Mouse (Mus musculus) hindbrain, embryonic 14.5 days (tissue): ENCODE measurements around the gene Fry. TPM values are rescaled to one million over a fixed set of nuclear protein-coding genes. Genes with fewer than 3 reads are reported as not detected.
A peak's percentile ranks its signal among the peaks of the same experiment; 100 is the strongest.

ENCODE experiments used
- ATAC-seq: fragments of 200-750 bp; cut with Nextera tagmentation; 2 replicates; pipeline ENCODE4 v1.8.0; 2017; ENCODE audit warnings: moderate number of reproducible peaks, mild to moderate bottlenecking, moderate TSS enrichment, moderate library complexity; ENCODE audit not compliant: low FRiP score
- DNase-seq: peaks from one replicate; pipeline ENCODE4 v3.0.0-alpha.2; 2015; ENCODE audit warnings: low spot score
- H3K27ac ChIP-seq: fragments of 300-500 bp; sonication (generic); 2 replicates; pipeline ENCODE4 v1.5.1; 2014; ENCODE audit warnings: mild to moderate bottlenecking, moderate library complexity
- H3K27me3 ChIP-seq: fragments of 300-500 bp; sonication (generic); 2 replicates; pipeline ENCODE4 v1.6.1; 2014; ENCODE audit warnings: mild to moderate bottlenecking, low read length, mixed read lengths; ENCODE audit not compliant: control insufficient read depth, insufficient read depth
- H3K36me3 ChIP-seq: fragments of 300-500 bp; sonication (generic); replicated peaks from 2 replicates; pipeline ENCODE4 v1.6.1; 2014; ENCODE audit not compliant: control insufficient read depth, insufficient read depth
- H3K4me1 ChIP-seq: fragments of 300-500 bp; sonication (generic); replicated peaks from 2 replicates; pipeline ENCODE4 v1.6.1; 2014; ENCODE audit warnings: antibody characterized with exemption, low read length, mixed read lengths; ENCODE audit not compliant: control insufficient read depth, insufficient read depth
- H3K4me2 ChIP-seq: fragments of 300-500 bp; sonication (generic); replicated peaks from 2 replicates; pipeline ENCODE4 v1.6.1; 2014; ENCODE audit warnings: mild to moderate bottlenecking, moderate library complexity
- H3K4me3 ChIP-seq: fragments of 300-500 bp; sonication (generic); replicated peaks from 2 replicates; pipeline ENCODE4 v1.5.1; 2014; ENCODE audit warnings: mild to moderate bottlenecking, low read length
- H3K9ac ChIP-seq: fragments of 300-500 bp; sonication (generic); 2 replicates; pipeline ENCODE4 v1.6.1; 2014
- H3K9me3 ChIP-seq: fragments of 300-500 bp; sonication (generic); 2 replicates; pipeline ENCODE4 v1.6.1; 2016; ENCODE audit warnings: low read length; ENCODE audit not compliant: control insufficient read depth
- WGBS: fragments of 180-500 bp; shearing (Covaris S2); extraction: QIAGEN DNeasy Blood & Tissue Kit; methylation state at CpG from one replicate; pipeline ENCODE4 v1.1.7; 2014; 5-methylcytosine and 5-hydroxymethylcytosine counted together
- polyA plus RNA-seq: library from polyadenylated mRNA; unstranded; fragments of >200 nt; fragmentation: Nextera tagmentation; extraction: Ambion mirVana; gene quantifications from 2 replicates; pipeline ENCODE4 v1.2.1, GENCODE M21; 2014

The Fry gene
- polyA plus RNA-seq, 1 experiment from 2014 or later = 66.7 TPM

DNA sequence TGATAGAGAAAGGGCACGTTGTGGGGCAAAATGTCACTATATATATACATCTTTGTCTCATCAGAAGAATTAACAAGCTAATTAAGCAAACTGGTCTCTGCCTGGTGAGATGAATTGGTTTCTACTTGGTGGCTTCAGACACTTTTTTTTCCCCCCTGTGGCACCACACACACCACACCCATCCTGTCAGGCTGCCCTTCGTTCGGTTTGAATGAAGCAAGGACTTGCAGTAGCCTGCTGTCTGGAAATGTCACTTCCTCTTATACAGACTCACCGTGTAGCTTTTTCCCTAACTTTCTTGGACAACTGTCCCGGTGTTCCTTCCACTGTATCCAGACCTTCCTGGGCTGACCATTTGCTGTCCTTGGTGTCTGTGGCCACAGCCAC is 144.3 kb downstream of the Fry start:
- H3K9ac ChIP-seq = no peak overlapping the region
- H3K9me3 ChIP-seq = no peaks in the 10 kb centered on the region
- peaks cover 41% of the 10 kb centered on the region for H3K4me1 ChIP-seq
- H3K36me3 ChIP-seq = no peaks in the 10 kb centered on the region
- ATAC-seq (no peak), DNase-seq (no peak)
- peak overlapping the region; percentile 62 for H3K4me2 ChIP-seq
- no peaks in the 10 kb centered on the region for H3K27me3 ChIP-seq
- 73% methylated on average over 5 of the region's 5 CpGs for WGBS
- H3K4me3 ChIP-seq = peak overlapping the region; percentile 56; the same call in 1 of the 2 replicates
- H3K27ac ChIP-seq = no peak overlapping the region

DNA sequence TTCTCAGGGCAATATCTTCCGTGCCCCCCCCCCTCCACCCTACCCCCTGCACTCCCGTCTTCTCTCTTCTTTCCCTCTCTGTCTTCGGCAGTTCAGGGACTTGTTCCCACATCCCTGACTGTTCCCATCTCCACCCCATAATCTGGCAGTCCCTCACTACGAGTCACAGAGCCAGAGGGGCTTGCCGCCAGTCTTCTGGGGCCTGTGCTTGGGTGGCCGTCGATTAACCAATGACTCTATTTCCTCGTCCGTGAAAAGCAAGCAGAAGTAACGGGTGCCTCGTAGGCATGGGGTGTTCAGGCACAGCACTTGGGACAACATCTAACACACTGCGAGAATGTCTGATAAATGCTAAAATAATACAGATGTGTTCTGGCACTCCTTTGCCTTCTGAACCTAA is 144.7 kb downstream of the Fry start:
- WGBS = 84% methylated on average over 12 of the region's 12 CpGs
- no peak overlapping the region for H3K9ac ChIP-seq
- no peak for ATAC-seq
- H3K27ac ChIP-seq = no peak overlapping the region
- H3K9me3 ChIP-seq = no peaks in the 10 kb centered on the region
- H3K4me3 ChIP-seq = no peak overlapping the region
- DNase-seq = no peak
- no peaks in the 10 kb centered on the region for H3K27me3 ChIP-seq
- no peaks in the 10 kb centered on the region for H3K36me3 ChIP-seq
- peak overlapping the region; percentile 62 for H3K4me2 ChIP-seq
- peaks cover 39% of the 10 kb centered on the region for H3K4me1 ChIP-seq

DNA sequence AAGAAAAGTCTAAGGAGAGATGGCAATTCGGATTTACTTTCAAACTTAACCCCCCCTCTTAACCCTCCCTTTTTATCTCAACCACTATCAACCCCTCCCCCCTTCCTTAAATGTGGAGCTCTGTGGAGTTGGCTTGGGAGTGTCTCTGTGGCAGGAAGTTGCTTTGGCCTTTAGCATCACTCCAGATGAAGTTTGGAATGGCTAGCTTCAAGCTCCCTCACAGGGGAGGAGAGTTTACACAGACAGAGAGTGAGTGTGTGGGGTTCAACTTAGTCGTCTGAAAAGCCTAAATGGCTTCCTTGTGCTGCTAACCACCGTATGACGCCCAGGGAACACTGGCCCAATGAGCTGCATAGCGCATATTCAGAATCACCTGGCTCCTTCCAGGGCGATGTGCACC is 145.2 kb downstream of the Fry start:
- no peak for ATAC-seq
- 77% methylated on average over 6 of the region's 6 CpGs for WGBS
- H3K4me1 ChIP-seq = peaks cover 34% of the 10 kb centered on the region
- DNase-seq = no peak
- H3K27me3 ChIP-seq = no peaks in the 10 kb centered on the region
- no peaks in the 10 kb centered on the region for H3K9me3 ChIP-seq
- no peak overlapping the region for H3K9ac ChIP-seq
- no peak overlapping the region for H3K4me3 ChIP-seq
- peak overlapping the region; percentile 62; the same call in 1 of the 2 replicates for H3K4me2 ChIP-seq
- no peaks in the 10 kb centered on the region for H3K36me3 ChIP-seq
- H3K27ac ChIP-seq = no peak overlapping the region

DNA sequence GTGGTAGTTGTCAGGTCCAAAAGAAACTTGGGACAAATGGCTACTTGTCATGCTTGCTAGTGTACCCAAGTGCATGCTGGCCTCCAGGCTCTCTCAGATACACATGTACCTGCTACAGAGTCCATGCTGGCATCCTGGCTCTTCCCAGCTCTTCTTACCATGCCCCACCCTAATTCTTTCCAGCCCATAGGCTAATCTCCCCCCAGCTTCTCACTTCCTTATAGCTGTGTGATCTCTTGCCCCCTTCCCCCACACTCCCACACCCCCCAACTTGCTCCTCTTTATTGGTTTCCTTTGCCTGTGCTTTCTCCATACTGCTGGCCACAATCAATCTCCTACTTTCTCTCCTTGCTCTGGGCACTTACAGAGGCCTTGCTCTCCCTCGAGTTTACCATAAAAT is 146.6 kb downstream of the Fry start:
- ATAC-seq (no peak; the same call in 1 of the 2 replicates), DNase-seq (no peak)
- H3K9me3 ChIP-seq = no peaks in the 10 kb centered on the region
- H3K27ac ChIP-seq = no peak overlapping the region
- 71% methylated on average over 1 of the region's 1 CpGs for WGBS
- no peak overlapping the region for H3K9ac ChIP-seq
- H3K27me3 ChIP-seq = no peaks in the 10 kb centered on the region
- H3K4me1 ChIP-seq = peaks cover 34% of the 10 kb centered on the region
- H3K36me3 ChIP-seq = no peaks in the 10 kb centered on the region
- H3K4me2 ChIP-seq = no peak overlapping the region
- no peak overlapping the region for H3K4me3 ChIP-seq

DNA sequence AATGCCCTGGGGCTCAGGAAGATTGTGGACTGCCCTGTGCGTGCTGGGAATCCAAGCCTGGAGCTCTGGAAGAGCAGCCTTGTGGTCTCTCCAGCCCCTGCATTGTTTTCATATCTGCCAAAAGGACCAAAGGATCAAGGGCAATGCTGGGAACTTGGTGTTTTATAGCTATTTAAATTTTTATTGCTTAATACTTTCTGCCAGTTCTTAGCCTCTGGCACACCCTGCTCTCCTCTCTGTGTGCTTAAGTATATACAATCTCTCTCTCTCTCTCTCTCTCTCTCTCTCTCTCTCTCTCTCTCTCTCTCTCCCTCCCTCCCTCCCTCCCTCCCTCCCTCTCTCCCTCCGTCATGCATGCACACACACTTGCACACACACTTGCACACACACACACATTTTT is 147.5 kb downstream of the Fry start:
- no peak overlapping the region for H3K4me2 ChIP-seq
- no peak overlapping the region for H3K4me3 ChIP-seq
- H3K36me3 ChIP-seq = no peaks in the 10 kb centered on the region
- H3K9ac ChIP-seq = no peak overlapping the region
- no peak overlapping the region for H3K27ac ChIP-seq
- H3K27me3 ChIP-seq = no peaks in the 10 kb centered on the region
- no peaks in the 10 kb centered on the region for H3K9me3 ChIP-seq
- 63% methylated on average over 2 of the region's 2 CpGs for WGBS
- peaks cover 34% of the 10 kb centered on the region for H3K4me1 ChIP-seq
- ATAC-seq (no peak), DNase-seq (no peak)

DNA sequence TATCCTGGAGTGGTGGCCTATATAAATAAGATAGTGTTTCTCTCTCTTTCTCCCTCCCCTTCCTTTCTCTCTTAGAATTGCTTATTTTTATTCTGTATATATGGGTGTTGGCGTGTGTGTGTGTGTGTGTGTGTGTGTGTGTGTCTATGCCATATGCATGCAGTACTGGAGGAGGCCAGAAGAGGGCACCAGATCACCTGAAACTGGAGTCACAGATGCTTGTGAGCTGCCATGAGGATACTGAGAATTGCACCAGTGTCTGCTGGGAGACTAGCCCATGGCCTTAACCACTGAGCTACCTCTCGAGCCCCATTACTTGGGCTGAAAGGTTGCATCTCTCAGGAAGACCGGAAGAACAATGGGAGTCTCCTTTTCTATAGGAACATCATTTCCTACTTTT is 149.8 kb downstream of the Fry start:
- Histone ChIP-seq H3K9ac (no peak overlapping the region), H3K27ac (no peak overlapping the region), H3K4me3 (no peak overlapping the region), H3K27me3 (no peaks in the 10 kb centered on the region), H3K36me3 (no peaks in the 10 kb centered on the region), H3K4me2 (no peak overlapping the region), H3K4me1 (peaks cover 18% of the 10 kb centered on the region), H3K9me3 (no peaks in the 10 kb centered on the region)
- WGBS = 94% methylated on average over 3 of the region's 3 CpGs
- DNase-seq (no peak), ATAC-seq (no peak)

DNA sequence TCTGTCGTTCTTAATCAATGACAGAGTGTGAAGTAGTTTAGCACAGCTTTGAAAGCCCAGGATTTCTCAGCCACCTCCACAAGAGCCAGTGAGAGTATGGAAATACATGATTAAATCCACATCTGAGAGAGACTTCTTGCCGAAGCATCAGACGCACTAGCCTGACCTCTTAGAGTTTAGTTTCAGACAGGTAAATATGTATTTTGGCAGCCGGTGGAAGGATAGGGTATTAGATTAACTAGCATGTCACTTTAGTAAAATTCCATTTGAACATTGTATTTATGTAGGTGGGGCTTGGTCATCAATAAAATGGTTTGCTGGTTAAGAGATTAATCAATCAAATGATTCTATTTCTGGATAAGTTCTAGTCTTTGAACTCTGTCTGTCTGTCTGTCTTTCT is 152.0 kb downstream of the Fry start:
- no peak for ATAC-seq

DNA sequence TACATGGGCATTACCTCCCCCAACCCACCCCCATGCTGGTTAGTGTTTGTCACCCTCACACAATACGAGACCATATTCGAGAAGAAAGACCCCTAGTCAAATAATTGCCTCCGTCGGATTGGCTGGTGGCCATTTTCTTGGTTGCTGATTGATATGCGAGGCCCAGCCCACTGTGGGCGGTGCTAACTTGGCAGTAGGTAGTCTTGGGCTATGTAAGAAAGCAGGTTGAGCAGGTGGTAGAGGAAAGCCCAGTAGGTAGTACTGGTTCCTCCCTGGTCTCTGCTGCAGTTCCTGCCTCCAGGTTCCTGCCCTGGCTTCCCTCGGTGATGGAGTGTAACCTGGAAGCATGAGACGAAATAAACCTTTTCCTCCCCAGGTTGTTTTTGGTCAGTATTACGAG is 153.7 kb downstream of the Fry start:
- Histone ChIP-seq H3K27me3 (no peaks in the 10 kb centered on the region), H3K9me3 (no peaks in the 10 kb centered on the region), H3K9ac (no peak overlapping the region), H3K4me3 (no peak overlapping the region), H3K4me2 (no peak overlapping the region), H3K27ac (no peak overlapping the region), H3K4me1 (no peaks in the 10 kb centered on the region), H3K36me3 (peaks cover 5% of the 10 kb centered on the region)
- DNase-seq (no peak), ATAC-seq (no peak)
- 94% methylated on average over 9 of the region's 9 CpGs for WGBS

More for the DNA sequence above, 152.0 kb downstream of the Fry start:
- 0 out of 2 replicates have a peak, but pooled peaks cover under 1% of the 10 kb centered on the region for H3K4me1 ChIP-seq
- WGBS = 84% methylated on average over 4 of the region's 4 CpGs
- H3K4me3 ChIP-seq = no peak overlapping the region
- no peak for DNase-seq
- H3K9ac ChIP-seq = no peak overlapping the region
- H3K27me3 ChIP-seq = no peaks in the 10 kb centered on the region
- no peak overlapping the region for H3K4me2 ChIP-seq
- H3K9me3 ChIP-seq = no peaks in the 10 kb centered on the region
- H3K36me3 ChIP-seq = peaks cover 5% of the 10 kb centered on the region
- no peak overlapping the region for H3K27ac ChIP-seq

DNA sequence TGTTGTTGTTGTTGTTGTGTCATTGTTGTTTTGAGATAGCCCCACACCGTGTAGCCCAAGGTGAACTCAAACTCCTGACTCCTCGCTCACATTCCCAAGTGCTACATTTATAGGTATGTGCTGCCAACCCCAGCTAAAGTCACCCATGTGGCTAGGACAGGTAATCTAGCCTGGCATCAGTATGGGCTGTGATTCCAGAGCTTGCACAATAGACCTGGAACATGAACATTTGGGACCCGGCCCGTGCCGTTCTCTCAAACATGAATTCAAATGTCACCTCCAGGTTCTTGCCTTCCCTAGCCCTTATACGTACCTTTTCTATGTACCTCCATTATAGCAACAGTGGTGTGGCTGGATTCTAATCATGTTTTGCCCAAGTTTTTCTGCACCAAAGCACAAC is 156.9 kb downstream of the Fry start:
- Histone ChIP-seq H3K9ac (no peak overlapping the region), H3K4me3 (no peak overlapping the region), H3K27me3 (no peaks in the 10 kb centered on the region), H3K4me1 (no peaks in the 10 kb centered on the region), H3K27ac (no peak overlapping the region), H3K36me3 (peaks cover 5% of the 10 kb centered on the region), H3K9me3 (no peaks in the 10 kb centered on the region), H3K4me2 (no peak overlapping the region)
- WGBS = 97% methylated on average over 6 of the region's 6 CpGs
- DNase-seq (no peak), ATAC-seq (no peak)

DNA sequence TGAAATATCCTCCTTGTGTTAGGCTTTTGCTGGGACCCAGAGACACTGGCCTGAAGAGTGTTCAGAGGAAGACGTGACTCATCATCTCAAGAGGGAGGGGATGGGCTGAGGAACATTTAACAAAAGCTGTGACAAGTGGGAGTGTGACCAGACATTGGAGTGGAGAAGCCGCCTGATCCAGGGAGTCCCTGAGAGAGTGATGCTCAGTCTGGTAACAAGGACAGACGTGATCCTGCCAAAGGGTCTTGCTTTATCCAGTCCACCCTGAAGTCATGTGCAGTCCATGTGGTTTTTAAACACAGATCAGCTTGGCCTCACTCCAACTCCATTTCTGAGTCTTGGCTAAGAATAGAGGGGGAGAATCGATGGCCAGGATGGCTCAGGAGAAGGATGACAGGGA is 158.2 kb downstream of the Fry start:
- H3K36me3 ChIP-seq = peaks cover 5% of the 10 kb centered on the region
- no peak overlapping the region for H3K4me2 ChIP-seq
- no peak overlapping the region for H3K9ac ChIP-seq
- no peak overlapping the region for H3K4me3 ChIP-seq
- H3K4me1 ChIP-seq = no peaks in the 10 kb centered on the region
- no peak overlapping the region for H3K27ac ChIP-seq
- H3K9me3 ChIP-seq = no peaks in the 10 kb centered on the region
- no peak for ATAC-seq
- H3K27me3 ChIP-seq = no peaks in the 10 kb centered on the region
- 76% methylated on average over 4 of the region's 4 CpGs for WGBS
- DNase-seq = no peak
